Mouse (Mus musculus): Measurements from ENCODE around the gene Skor1.

DNA sequence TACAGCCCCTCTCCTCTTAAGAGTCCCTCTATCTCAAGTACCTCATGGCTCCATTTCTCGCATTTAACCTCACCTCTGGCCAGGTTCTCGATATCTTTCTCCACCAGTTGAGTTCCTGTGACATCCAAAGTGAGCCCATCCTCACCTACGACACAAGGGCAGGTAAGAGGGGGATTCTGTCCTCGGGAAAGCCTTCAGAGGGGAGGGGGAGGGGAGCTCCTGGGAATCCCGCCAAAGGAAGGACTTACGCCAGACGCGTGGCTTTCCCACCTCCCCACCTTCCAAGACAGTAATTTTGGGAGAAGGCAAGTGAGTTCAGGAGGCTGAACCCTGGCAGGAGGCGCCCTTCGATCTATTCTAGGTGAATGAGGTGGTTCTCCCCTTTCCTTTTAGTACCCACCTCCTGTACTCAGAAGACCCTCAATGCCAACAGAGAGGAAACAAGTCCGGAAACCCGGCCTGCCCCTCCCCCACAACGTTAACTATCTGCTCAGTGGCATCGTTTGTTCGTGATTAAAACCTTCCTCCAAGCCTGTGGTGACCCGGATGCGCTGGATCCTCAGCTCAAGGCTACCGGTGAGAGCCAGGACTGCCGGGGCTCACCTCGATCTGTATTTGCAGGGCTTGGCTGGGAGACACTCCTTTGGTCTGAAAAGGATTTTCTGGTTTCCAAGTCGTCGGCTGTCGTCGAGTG lies 7.0 kb downstream of the Skor1 start:
- TF ChIP-seq MYOD1 (IDR thresholded peaks at IDR 0.05; ENCODE audit: control insufficient read depth in 1 of 3, insufficient read length in 2 of 3, low read depth in 2 of 3) (no peak), POLR2A (IDR thresholded peaks at IDR 0.05; ENCODE audit: insufficient read length, low read depth) (no peak), TCF12 (IDR thresholded peaks at IDR 0.05; ENCODE audit: insufficient read depth, poor library complexity, severe bottlenecking) (no peak)

Data from myocyte (in vitro differentiated cells).